Mouse (Mus musculus): ENCODE results near the gene Tsen54.

GRCm38 (mm10) chr11:115779038-115779571 lies 35.4 kb upstream of the Tsen54 start:
- TF ChIP-seq CTCF (IDR thresholded peaks at IDR 0.05; ENCODE audit: insufficient read depth, low read length) (no peak), POLR2A (IDR thresholded peaks at IDR 0.05; ENCODE audit: borderline replicate concordance, extremely low read depth, low read depth, low read length) (peak; percentile 67; the same call in 1 of the 2 replicates)

Measured in lung, adult 2 months (tissue).